Mouse (Mus musculus): ENCODE data around the gene Zfp536.

- TF ChIP-seq POLR2A (IDR thresholded peaks at IDR 0.05; ENCODE audit: borderline replicate concordance, low read depth, low read length) = no peak
- no peak for TF ChIP-seq CTCF (IDR thresholded peaks at IDR 0.05; ENCODE audit: low read depth, low read length)
Observed at GRCm38 (mm10) chr7:37544011-37544410, 229.4 kb downstream of the Zfp536 start.

Measured in bone marrow macrophage, adult 2 months (primary cell).